Mouse (Mus musculus): ENCODE results near the gene Qprt. TPM values are rescaled to one million over a fixed set of nuclear protein-coding genes. Genes with fewer than 3 reads are reported as not detected.

Qprt gene
- polyA plus RNA-seq, 1 experiment from 2014 or later = 1.1 TPM

DNA sequence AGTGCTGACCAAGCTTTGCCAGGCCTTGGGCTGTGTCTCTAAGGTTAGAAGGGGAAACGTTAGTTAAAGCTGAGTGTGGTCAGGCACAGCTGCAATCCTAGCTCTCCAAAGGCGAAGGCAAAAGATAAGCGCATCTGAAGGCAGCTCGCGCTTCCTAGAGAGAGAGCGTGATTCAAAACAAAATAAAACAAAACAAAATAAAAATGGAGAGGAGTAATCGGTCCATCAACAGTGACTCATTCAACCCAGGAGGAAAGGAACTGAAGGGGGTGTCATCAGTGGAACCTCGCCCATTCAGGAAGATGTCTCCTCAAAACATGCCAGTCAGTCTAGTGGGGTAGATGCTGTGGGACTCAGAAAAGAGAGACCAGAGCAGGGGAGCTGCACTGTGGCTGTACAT is 39.8 kb downstream of the Qprt start:
- ATAC-seq = no peak
- Histone ChIP-seq H3K27ac (ENCODE audit: low read depth, low read length) (no peak overlapping the region), H3K9me3 (ENCODE audit: control insufficient read depth, low read length) (no peaks in the 10 kb centered on the region), H3K4me3 (ENCODE audit: low read length) (no peak overlapping the region), H3K4me2 (ENCODE audit: low read length) (no peak overlapping the region), H3K4me1 (ENCODE audit: control insufficient read depth, insufficient read depth, low read depth, low read length) (no peaks in the 10 kb centered on the region), H3K36me3 (ENCODE audit: control insufficient read depth, insufficient read depth, low read length) (no peaks in the 10 kb centered on the region), H3K27me3 (replicated peaks; ENCODE audit: control insufficient read depth, insufficient read depth, low read length) (no peaks in the 10 kb centered on the region), H3K9ac (ENCODE audit: low read depth, low read length) (no peak overlapping the region)
- WGBS = 85% methylated on average over 8 of the region's 8 CpGs

DNA sequence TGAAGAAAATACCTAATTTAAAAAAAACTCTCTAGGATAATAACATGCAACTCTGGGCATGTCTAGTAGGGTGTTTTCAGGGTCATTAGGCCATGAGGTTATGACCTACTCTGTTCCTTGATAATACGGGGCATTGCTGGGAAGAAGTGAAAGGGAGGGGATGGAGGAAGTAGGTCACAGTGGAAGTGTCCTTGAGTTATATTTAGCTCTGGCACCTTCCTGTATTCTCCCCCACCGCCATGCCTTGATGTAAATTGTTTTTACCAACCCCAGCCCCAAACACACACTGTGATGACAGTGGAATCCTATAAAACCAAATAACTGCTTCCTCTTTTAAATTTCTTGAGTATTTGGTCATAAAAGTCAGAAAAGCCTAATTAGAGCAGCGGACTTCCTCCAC is 42.0 kb downstream of the Qprt start:
- Histone ChIP-seq H3K4me3 (ENCODE audit: low read length) (no peak overlapping the region), H3K36me3 (ENCODE audit: control insufficient read depth, insufficient read depth, low read length) (no peaks in the 10 kb centered on the region), H3K9ac (ENCODE audit: low read depth, low read length) (no peak overlapping the region), H3K4me2 (ENCODE audit: low read length) (no peak overlapping the region), H3K27ac (ENCODE audit: low read depth, low read length) (no peak overlapping the region), H3K4me1 (ENCODE audit: control insufficient read depth, insufficient read depth, low read depth, low read length) (no peaks in the 10 kb centered on the region), H3K9me3 (ENCODE audit: control insufficient read depth, low read length) (no peaks in the 10 kb centered on the region), H3K27me3 (replicated peaks; ENCODE audit: control insufficient read depth, insufficient read depth, low read length) (no peaks in the 10 kb centered on the region)
- no peak for ATAC-seq
- WGBS = 63% methylated on average over 3 of the region's 3 CpGs

DNA sequence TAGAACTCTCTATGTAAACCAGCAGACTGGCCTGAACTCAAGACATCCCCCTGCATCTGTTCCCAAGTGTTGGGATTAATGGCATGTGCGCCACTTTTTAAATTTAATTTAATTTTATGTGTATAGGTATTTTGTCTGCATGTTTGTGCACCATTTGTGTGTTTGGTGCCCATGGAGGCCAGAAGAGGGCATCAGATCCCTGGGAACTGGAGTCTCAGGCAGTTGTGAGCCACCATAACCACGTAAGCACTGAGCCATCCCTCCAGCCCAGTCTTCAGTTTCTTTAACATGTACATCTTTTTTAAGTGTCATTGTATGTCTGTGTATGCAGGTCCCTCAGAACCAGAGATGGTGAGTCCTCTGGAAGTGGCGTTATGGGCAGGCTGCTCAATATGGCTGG is 44.3 kb downstream of the Qprt start:
- Histone ChIP-seq H3K36me3 (ENCODE audit: control insufficient read depth, insufficient read depth, low read length) (no peaks in the 10 kb centered on the region), H3K4me3 (ENCODE audit: low read length) (no peak overlapping the region), H3K9ac (ENCODE audit: low read depth, low read length) (no peak overlapping the region), H3K4me1 (ENCODE audit: control insufficient read depth, insufficient read depth, low read depth, low read length) (no peaks in the 10 kb centered on the region), H3K4me2 (ENCODE audit: low read length) (no peak overlapping the region), H3K27me3 (replicated peaks; ENCODE audit: control insufficient read depth, insufficient read depth, low read length) (no peaks in the 10 kb centered on the region), H3K27ac (ENCODE audit: low read depth, low read length) (no peak overlapping the region), H3K9me3 (ENCODE audit: control insufficient read depth, low read length) (no peaks in the 10 kb centered on the region)
- 84% methylated on average over 3 of the region's 3 CpGs for WGBS
- ATAC-seq = no peak

DNA sequence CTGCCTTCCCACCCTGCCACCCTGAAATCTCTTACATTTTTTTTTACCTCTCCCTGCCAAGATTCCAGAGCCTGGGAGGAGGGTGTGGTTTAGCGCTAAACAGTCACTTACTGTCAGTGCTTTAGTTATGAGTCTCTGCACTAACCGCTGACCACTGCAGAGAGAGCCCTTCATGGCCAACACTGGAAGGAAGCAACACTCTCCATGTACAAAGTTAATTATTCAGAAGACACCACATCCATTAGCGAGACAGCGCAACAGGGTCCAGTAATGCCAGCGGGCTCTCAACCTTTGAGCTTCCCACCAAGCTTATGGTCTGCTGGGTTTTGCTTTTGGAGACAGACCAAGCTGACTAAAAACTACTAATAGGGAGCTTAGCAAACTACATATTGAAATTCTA is 45.8 kb downstream of the Qprt start:
- Histone ChIP-seq H3K9ac (ENCODE audit: low read depth, low read length) (no peak overlapping the region), H3K27me3 (replicated peaks; ENCODE audit: control insufficient read depth, insufficient read depth, low read length) (no peaks in the 10 kb centered on the region), H3K4me2 (ENCODE audit: low read length) (no peak overlapping the region), H3K4me3 (ENCODE audit: low read length) (no peak overlapping the region), H3K27ac (ENCODE audit: low read depth, low read length) (no peak overlapping the region), H3K9me3 (ENCODE audit: control insufficient read depth, low read length) (no peaks in the 10 kb centered on the region), H3K36me3 (ENCODE audit: control insufficient read depth, insufficient read depth, low read length) (no peaks in the 10 kb centered on the region), H3K4me1 (ENCODE audit: control insufficient read depth, insufficient read depth, low read depth, low read length) (no peaks in the 10 kb centered on the region)
- no peak for ATAC-seq
- 93% methylated on average over 5 of the region's 5 CpGs for WGBS

DNA sequence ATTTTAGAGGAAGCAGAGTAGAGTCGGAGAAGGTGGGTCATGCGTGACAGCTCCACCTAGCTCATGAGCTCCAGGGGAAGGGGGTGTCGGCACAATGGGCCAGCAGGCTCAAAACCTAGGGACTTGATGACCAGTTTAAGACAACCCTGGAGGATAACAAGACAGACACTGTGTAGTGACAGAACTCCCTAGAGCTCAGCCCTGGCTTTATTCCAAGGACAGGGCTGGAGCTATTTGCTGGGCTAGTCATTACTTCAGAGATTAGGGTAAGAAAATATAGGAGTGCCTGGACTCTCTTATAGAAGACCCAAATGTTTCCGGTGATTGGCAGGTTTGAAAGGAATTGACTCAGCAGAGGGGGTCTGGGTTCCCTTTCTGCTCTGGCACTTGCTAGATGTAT is 48.8 kb downstream of the Qprt start:
- Histone ChIP-seq H3K36me3 (ENCODE audit: control insufficient read depth, insufficient read depth, low read length) (no peaks in the 10 kb centered on the region), H3K4me1 (ENCODE audit: control insufficient read depth, insufficient read depth, low read depth, low read length) (no peaks in the 10 kb centered on the region), H3K9me3 (ENCODE audit: control insufficient read depth, low read length) (no peaks in the 10 kb centered on the region), H3K27ac (ENCODE audit: low read depth, low read length) (no peak overlapping the region), H3K9ac (ENCODE audit: low read depth, low read length) (no peak overlapping the region), H3K4me2 (ENCODE audit: low read length) (no peak overlapping the region), H3K27me3 (replicated peaks; ENCODE audit: control insufficient read depth, insufficient read depth, low read length) (no peaks in the 10 kb centered on the region), H3K4me3 (ENCODE audit: low read length) (no peak overlapping the region)
- WGBS = 90% methylated on average over 4 of the region's 4 CpGs
- ATAC-seq = no peak

DNA sequence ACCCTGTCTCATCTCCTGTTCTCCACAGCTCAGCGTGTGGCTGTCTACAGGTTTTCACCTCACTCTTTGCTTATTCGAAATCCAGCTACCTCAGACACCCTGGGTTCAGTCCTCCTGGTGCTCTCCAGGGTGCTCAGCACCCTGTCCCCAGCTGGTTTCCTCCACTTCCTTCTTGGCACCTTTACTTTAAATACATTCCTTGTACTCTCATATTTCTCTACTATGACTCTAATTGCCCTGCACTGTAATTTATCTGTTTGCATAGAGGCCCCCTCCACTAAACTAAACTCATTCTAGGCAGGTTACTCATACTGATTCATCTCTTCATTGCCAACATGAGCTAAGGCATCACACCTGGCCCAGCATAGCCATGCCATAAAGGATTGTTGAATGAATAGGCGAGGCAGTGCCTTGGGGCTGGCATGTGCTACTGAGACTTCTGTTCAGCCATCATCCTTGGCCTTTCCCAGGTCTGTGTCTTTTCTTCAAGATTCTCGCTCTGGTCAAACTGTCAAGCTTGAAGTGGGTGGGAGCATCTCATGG is 51.1 kb downstream of the Qprt start:
- H3K9ac ChIP-seq (ENCODE audit: low read depth, low read length) = no peak overlapping the region
- no peaks in the 10 kb centered on the region for H3K27me3 ChIP-seq (replicated peaks; ENCODE audit: control insufficient read depth, insufficient read depth, low read length)
- no peak overlapping the region for H3K27ac ChIP-seq (ENCODE audit: low read depth, low read length)
- no peaks in the 10 kb centered on the region for H3K36me3 ChIP-seq (ENCODE audit: control insufficient read depth, insufficient read depth, low read length)
- no peaks in the 10 kb centered on the region for H3K9me3 ChIP-seq (ENCODE audit: control insufficient read depth, low read length)
- no peak overlapping the region for H3K4me2 ChIP-seq (ENCODE audit: low read length)
- WGBS = 76% methylated on average over 4 of the region's 4 CpGs
- H3K4me3 ChIP-seq (ENCODE audit: low read length) = no peak overlapping the region
- ATAC-seq = no peak
- H3K4me1 ChIP-seq (ENCODE audit: control insufficient read depth, insufficient read depth, low read depth, low read length) = no peaks in the 10 kb centered on the region

DNA sequence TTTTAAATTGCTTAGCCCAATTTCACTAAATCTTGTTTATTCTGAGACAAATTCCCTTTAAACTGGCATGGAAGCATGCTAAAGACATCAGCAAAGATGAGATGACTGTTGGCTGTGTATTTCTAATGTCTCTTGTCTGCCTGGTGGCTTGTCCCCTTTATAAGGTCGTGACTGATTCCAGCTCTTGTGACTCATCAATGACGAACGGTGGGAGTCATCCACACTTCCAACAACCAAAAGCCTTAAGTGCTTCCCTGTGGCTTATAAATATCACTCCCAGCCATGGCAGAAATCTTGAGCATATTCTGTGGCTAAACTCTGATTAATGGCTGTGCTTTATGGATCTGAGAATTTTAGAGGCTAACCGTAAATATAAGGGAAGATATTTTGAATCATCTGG is 55.7 kb downstream of the Qprt start:
- Histone ChIP-seq H3K4me2 (ENCODE audit: low read length) (no peak overlapping the region), H3K9ac (ENCODE audit: low read depth, low read length) (no peak overlapping the region), H3K4me1 (ENCODE audit: control insufficient read depth, insufficient read depth, low read depth, low read length) (no peaks in the 10 kb centered on the region), H3K9me3 (ENCODE audit: control insufficient read depth, low read length) (no peaks in the 10 kb centered on the region), H3K4me3 (ENCODE audit: low read length) (no peak overlapping the region), H3K27me3 (replicated peaks; ENCODE audit: control insufficient read depth, insufficient read depth, low read length) (no peaks in the 10 kb centered on the region), H3K36me3 (ENCODE audit: control insufficient read depth, insufficient read depth, low read length) (no peaks in the 10 kb centered on the region), H3K27ac (ENCODE audit: low read depth, low read length) (no peak overlapping the region)
- 84% methylated on average over 4 of the region's 4 CpGs for WGBS
- no peak for ATAC-seq

DNA sequence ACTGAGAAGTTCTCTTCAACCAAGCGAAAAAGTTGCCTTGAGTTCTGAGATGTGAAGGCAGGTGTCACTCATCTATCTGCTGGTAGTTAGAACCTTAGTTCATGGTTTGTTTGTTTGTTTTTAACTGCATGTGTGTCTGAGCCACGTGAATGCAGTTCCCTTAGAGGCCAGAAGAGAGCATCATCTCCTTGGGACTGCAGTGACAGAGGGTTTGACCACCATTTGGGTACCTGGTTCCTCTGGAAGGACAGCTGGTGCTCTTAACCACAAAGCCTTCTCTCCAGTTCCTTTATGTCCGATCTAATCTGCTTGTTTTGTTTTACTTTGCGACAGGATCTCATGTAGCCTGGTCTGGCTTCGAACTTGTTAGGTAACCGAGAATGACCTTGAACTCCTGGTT is 56.5 kb downstream of the Qprt start:
- Histone ChIP-seq H3K4me3 (ENCODE audit: low read length) (no peak overlapping the region), H3K4me2 (ENCODE audit: low read length) (no peak overlapping the region), H3K9ac (ENCODE audit: low read depth, low read length) (no peak overlapping the region), H3K27ac (ENCODE audit: low read depth, low read length) (no peak overlapping the region), H3K36me3 (ENCODE audit: control insufficient read depth, insufficient read depth, low read length) (no peaks in the 10 kb centered on the region), H3K27me3 (replicated peaks; ENCODE audit: control insufficient read depth, insufficient read depth, low read length) (no peaks in the 10 kb centered on the region), H3K4me1 (ENCODE audit: control insufficient read depth, insufficient read depth, low read depth, low read length) (no peaks in the 10 kb centered on the region), H3K9me3 (ENCODE audit: control insufficient read depth, low read length) (no peaks in the 10 kb centered on the region)
- WGBS = 93% methylated on average over 6 of the region's 6 CpGs
- no peak for ATAC-seq
